Mouse (Mus musculus) intestine, embryonic 16.5 days (tissue): Measurements from ENCODE around the gene Mrap2. TPM values are rescaled to one million over a fixed set of nuclear protein-coding genes. Genes with fewer than 3 reads are reported as not detected.

ENCODE experiments used
- ATAC-seq: fragments of 200-750 bp; cut with Nextera tagmentation; 2 replicates; pipeline ENCODE4 v1.8.0; 2017; ENCODE audit warnings: moderate TSS enrichment, moderate library complexity
- H3K27ac ChIP-seq: fragments of 300-500 bp; sonication (generic); 2 replicates; pipeline ENCODE4 v1.5.1; 2014; ENCODE audit warnings: mild to moderate bottlenecking, low read length
- H3K27me3 ChIP-seq: fragments of 300-500 bp; sonication (generic); replicated peaks from 2 replicates; pipeline ENCODE4 v1.6.1; 2014; ENCODE audit warnings: low read length, control low read depth, mixed read lengths; ENCODE audit not compliant: control insufficient read depth, insufficient read depth
- H3K36me3 ChIP-seq: fragments of 300-500 bp; sonication (generic); 2 replicates; pipeline ENCODE4 v1.6.1; 2014; ENCODE audit warnings: low read length, control low read depth; ENCODE audit not compliant: control insufficient read depth, insufficient read depth
- H3K4me1 ChIP-seq: fragments of 300-500 bp; sonication (generic); 2 replicates; pipeline ENCODE4 v1.6.1; 2014; ENCODE audit warnings: low read length, control low read depth, mixed read lengths; ENCODE audit not compliant: control insufficient read depth, insufficient read depth
- H3K4me2 ChIP-seq: fragments of 300-500 bp; sonication (generic); 2 replicates; pipeline ENCODE4 v1.6.1; 2014; ENCODE audit warnings: low read depth, low read length, control low read depth
- H3K4me3 ChIP-seq: fragments of 300-500 bp; sonication (generic); 2 replicates; pipeline ENCODE4 v1.5.1; 2014; ENCODE audit warnings: mild to moderate bottlenecking, low read length
- H3K9ac ChIP-seq: fragments of 300-500 bp; sonication (generic); 2 replicates; pipeline ENCODE4 v1.6.1; 2014; ENCODE audit warnings: low read depth, low read length
- H3K9me3 ChIP-seq: fragments of 300-500 bp; sonication (generic); 2 replicates; pipeline ENCODE4 v1.6.1; 2016; ENCODE audit warnings: low read length, control low read depth; ENCODE audit not compliant: control insufficient read depth
- WGBS: fragments of 180-500 bp; shearing (Covaris S2); extraction: QIAGEN DNeasy Blood & Tissue Kit; methylation state at CpG from one replicate; pipeline ENCODE4 v1.1.7; 2014; 5-methylcytosine and 5-hydroxymethylcytosine counted together
- polyA plus RNA-seq: library from polyadenylated mRNA; unstranded; fragments of >200 nt; fragmentation: Nextera tagmentation; extraction: Ambion mirVana; gene quantifications from 2 replicates; pipeline ENCODE4 v1.2.1, GENCODE M21; 2015

Mrap2 gene
- polyA plus RNA-seq, 1 experiment from 2014 or later = 0.20 TPM

GRCm38 (mm10) chr9:87168051-87168450 lies 23.9 kb downstream of the Mrap2 start:
- ATAC-seq = no peak
- no peaks in the 10 kb centered on the region for H3K9me3 ChIP-seq
- no peaks in the 10 kb centered on the region for H3K4me1 ChIP-seq
- H3K27ac ChIP-seq = no peak overlapping the region
- H3K9ac ChIP-seq = no peak overlapping the region
- no peak overlapping the region for H3K4me3 ChIP-seq
- H3K27me3 ChIP-seq = no peaks in the 10 kb centered on the region
- WGBS = 56% methylated on average over 3 of the region's 3 CpGs
- no peaks in the 10 kb centered on the region for H3K36me3 ChIP-seq
- no peak overlapping the region for H3K4me2 ChIP-seq

DNA sequence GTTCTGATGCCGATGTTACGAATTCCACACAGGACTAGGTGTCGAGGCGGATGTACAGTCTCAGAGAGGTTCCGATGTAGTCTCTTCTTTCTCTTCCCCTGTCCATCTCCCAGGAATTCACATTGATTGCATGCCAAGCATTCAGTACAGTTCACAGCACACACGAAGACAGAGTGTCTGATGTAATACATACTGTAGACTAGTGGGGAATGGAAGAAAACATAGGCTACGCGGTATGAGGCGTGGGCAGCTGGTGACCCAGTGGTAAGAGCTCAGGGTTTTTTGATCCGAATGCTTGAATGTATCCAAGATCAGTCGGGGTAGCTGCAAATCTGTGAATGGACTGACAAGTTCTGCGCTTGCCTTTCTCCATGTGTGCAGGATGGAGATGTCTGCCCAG lies 25.0 kb downstream of the Mrap2 start:
- 87% methylated on average over 12 of the region's 12 CpGs for WGBS

DNA sequence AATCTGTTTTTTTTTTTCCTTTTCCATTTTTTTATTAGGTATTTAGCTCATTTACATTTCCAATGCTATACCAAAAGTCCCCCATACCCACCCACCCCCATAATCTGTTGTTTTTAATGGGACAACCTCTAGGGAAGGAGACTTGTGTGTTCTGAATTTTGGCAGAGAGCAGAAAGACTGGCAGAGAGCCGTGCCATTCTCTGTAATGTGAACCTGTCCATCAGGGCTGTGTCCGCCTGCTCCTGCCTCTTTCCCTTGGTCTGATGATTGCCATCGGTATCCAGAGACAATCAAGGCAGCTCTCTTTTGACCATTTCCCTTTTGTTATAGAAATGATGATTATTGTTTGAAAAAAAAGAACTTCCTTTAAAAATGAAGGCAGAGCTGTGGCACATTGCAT lies 26.8 kb downstream of the Mrap2 start:
- H3K27ac ChIP-seq = no peak overlapping the region
- H3K4me3 ChIP-seq = no peak overlapping the region
- no peaks in the 10 kb centered on the region for H3K9me3 ChIP-seq
- no peak overlapping the region for H3K4me2 ChIP-seq
- ATAC-seq = no peak
- WGBS = 86% methylated on average over 3 of the region's 3 CpGs
- no peaks in the 10 kb centered on the region for H3K27me3 ChIP-seq
- H3K36me3 ChIP-seq = no peaks in the 10 kb centered on the region
- no peak overlapping the region for H3K9ac ChIP-seq
- H3K4me1 ChIP-seq = no peaks in the 10 kb centered on the region

More for the DNA sequence above, 25.0 kb downstream of the Mrap2 start:
- Histone ChIP-seq H3K4me2 (no peak overlapping the region), H3K9ac (no peak overlapping the region), H3K27me3 (no peaks in the 10 kb centered on the region), H3K9me3 (no peaks in the 10 kb centered on the region), H3K36me3 (no peaks in the 10 kb centered on the region), H3K4me1 (no peaks in the 10 kb centered on the region), H3K4me3 (no peak overlapping the region), H3K27ac (no peak overlapping the region)
- ATAC-seq = no peak

GRCm38 (mm10) chr9:87171517-87171916 lies 27.4 kb downstream of the Mrap2 start:
- no peaks in the 10 kb centered on the region for H3K4me1 ChIP-seq
- H3K27ac ChIP-seq = no peak overlapping the region
- 68% methylated on average over 3 of the region's 3 CpGs for WGBS
- no peak overlapping the region for H3K4me2 ChIP-seq
- H3K4me3 ChIP-seq = no peak overlapping the region
- no peaks in the 10 kb centered on the region for H3K9me3 ChIP-seq
- H3K9ac ChIP-seq = no peak overlapping the region
- ATAC-seq = no peak
- no peaks in the 10 kb centered on the region for H3K27me3 ChIP-seq
- no peaks in the 10 kb centered on the region for H3K36me3 ChIP-seq

- H3K27ac ChIP-seq = no peak overlapping the region
- 44% methylated on average over 7 of the region's 7 CpGs for WGBS
- no peaks in the 10 kb centered on the region for H3K27me3 ChIP-seq
- no peaks in the 10 kb centered on the region for H3K36me3 ChIP-seq
- no peak overlapping the region for H3K4me3 ChIP-seq
- H3K4me2 ChIP-seq = no peak overlapping the region
- H3K9me3 ChIP-seq = no peaks in the 10 kb centered on the region
- no peaks in the 10 kb centered on the region for H3K4me1 ChIP-seq
- H3K9ac ChIP-seq = no peak overlapping the region
- no peak for ATAC-seq
Measured at GRCm38 (mm10) chr9:87178534-87178933, 34.4 kb downstream of the Mrap2 start.

- H3K4me2 ChIP-seq = no peak overlapping the region
- WGBS = 87% methylated on average over 10 of the region's 10 CpGs
Measured at GRCm38 (mm10) chr9:87182231-87182630, 38.1 kb downstream of the Mrap2 start.

DNA sequence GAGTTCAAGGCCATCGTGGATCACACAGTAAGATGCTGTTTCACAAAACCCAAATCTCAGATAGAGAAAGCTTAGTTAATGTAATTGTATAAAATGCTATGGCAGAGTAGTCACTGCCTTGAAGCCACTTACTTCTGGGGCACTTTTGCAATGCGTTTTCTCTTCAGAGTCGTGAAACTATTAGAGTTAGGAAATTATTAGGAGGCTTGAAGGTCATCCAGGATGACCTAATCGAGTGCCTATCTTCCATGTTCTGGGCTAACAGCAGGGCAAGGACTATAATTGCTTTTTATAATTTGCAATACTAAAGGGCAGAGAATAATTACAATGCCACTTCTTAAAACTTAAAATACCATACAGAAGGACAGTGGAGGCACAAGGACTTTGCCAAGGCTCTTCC lies 43.2 kb downstream of the Mrap2 start:
- H3K27me3 ChIP-seq = no peaks in the 10 kb centered on the region
- no peak overlapping the region for H3K27ac ChIP-seq
- H3K36me3 ChIP-seq = peaks cover 11% of the 10 kb centered on the region
- no peak overlapping the region for H3K9ac ChIP-seq
- no peaks in the 10 kb centered on the region for H3K4me1 ChIP-seq
- H3K4me2 ChIP-seq = no peak overlapping the region
- no peaks in the 10 kb centered on the region for H3K9me3 ChIP-seq
- no peak for ATAC-seq
- no peak overlapping the region for H3K4me3 ChIP-seq
- 84% methylated on average over 4 of the region's 4 CpGs for WGBS

More at GRCm38 (mm10) chr9:87182231-87182630, 38.1 kb downstream of the Mrap2 start:
- ATAC-seq = no peak
- Histone ChIP-seq H3K9ac (no peak overlapping the region), H3K27me3 (no peaks in the 10 kb centered on the region), H3K27ac (no peak overlapping the region), H3K9me3 (no peaks in the 10 kb centered on the region), H3K4me3 (no peak overlapping the region), H3K4me1 (no peaks in the 10 kb centered on the region), H3K36me3 (no peaks in the 10 kb centered on the region)

GRCm38 (mm10) chr9:87193721-87194120 lies 49.6 kb downstream of the Mrap2 start:
- no peak overlapping the region for H3K4me2 ChIP-seq
- H3K4me3 ChIP-seq = no peak overlapping the region
- peaks cover 15% of the 10 kb centered on the region for H3K36me3 ChIP-seq
- no peak overlapping the region for H3K27ac ChIP-seq
- 85% methylated on average over 1 of the region's 1 CpGs for WGBS
- no peaks in the 10 kb centered on the region for H3K4me1 ChIP-seq
- H3K9me3 ChIP-seq = no peaks in the 10 kb centered on the region
- ATAC-seq = no peak
- no peaks in the 10 kb centered on the region for H3K27me3 ChIP-seq
- H3K9ac ChIP-seq = no peak overlapping the region

- no peak overlapping the region for H3K27ac ChIP-seq
- H3K4me1 ChIP-seq = no peaks in the 10 kb centered on the region
- WGBS = 92% methylated on average over 3 of the region's 3 CpGs
- peaks cover 5% of the 10 kb centered on the region for H3K36me3 ChIP-seq
- H3K9ac ChIP-seq = no peak overlapping the region
- H3K9me3 ChIP-seq = no peaks in the 10 kb centered on the region
- no peak overlapping the region for H3K4me2 ChIP-seq
- no peak for ATAC-seq
- no peaks in the 10 kb centered on the region for H3K27me3 ChIP-seq
- H3K4me3 ChIP-seq = no peak overlapping the region
Measured at GRCm38 (mm10) chr9:87197277-87197676, 53.2 kb downstream of the Mrap2 start.

- Histone ChIP-seq H3K4me3 (no peak overlapping the region), H3K9me3 (no peaks in the 10 kb centered on the region), H3K36me3 (no peaks in the 10 kb centered on the region), H3K4me2 (no peak overlapping the region), H3K9ac (no peak overlapping the region), H3K4me1 (no peaks in the 10 kb centered on the region), H3K27me3 (no peaks in the 10 kb centered on the region), H3K27ac (no peak overlapping the region)
- ATAC-seq = no peak
- WGBS = 86% methylated on average over 6 of the region's 6 CpGs
Measured at GRCm38 (mm10) chr9:87198036-87198435, 53.9 kb downstream of the Mrap2 start.
